Comparison of ENCODE assay signal across 8 mouse cellular contexts in the genomic region with DNA sequence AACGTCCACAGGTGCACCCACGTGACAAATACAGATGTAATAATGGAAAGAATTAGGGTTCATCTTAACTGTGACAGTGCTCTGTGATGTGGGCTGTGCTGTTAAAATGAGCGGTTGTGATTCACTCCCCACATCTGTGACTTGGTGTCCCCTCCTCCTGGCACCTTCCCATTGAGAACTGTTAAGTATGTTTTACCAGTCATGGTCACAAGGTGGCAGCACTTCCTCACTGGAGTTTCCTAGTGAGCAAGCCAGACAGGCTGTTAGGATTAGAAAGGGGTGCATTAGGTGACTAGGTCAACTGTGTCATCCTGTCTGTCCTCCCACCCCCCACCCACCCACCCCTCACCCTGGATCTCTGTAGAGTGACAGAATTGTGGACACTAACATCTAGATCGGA. TPM values are rescaled to one million over a fixed set of nuclear protein-coding genes. Genes with fewer than 3 reads are reported as not detected.
DNase-seq lines count a peak whose midpoint lies in the region; ATAC-seq lines count a peak whose summit lies in the region.

No protein-coding gene starts in this region.

- WGBS in heart, embryonic 12.5 days: 32% methylated on average over 4 of the region's 4 CpGs
- 34% methylated on average over 4 of the region's 4 CpGs for WGBS in midbrain, embryonic 16.5 days

- H3K9me3 ChIP-seq in heart, embryonic 12.5 days (replicated peaks): no peaks in the 10 kb centered on the region
- H3K9me3 ChIP-seq in midbrain, embryonic 16.5 days (replicated peaks; ENCODE audit: control insufficient read depth, low read length, poor library complexity, severe bottlenecking): no peaks in the 10 kb centered on the region

- no peaks in the 10 kb centered on the region for H3K4me1 ChIP-seq in heart, embryonic 12.5 days (replicated peaks)
- no peaks in the 10 kb centered on the region for H3K4me1 ChIP-seq in midbrain, embryonic 16.5 days (ENCODE audit: control insufficient read depth, insufficient read depth, low read length)

- no peak overlapping the region for H3K4me2 ChIP-seq in heart, embryonic 12.5 days
- no peak overlapping the region for H3K4me2 ChIP-seq in midbrain, embryonic 16.5 days (ENCODE audit: low read length)

- peaks cover 26% of the 10 kb centered on the region for H3K27me3 ChIP-seq in heart, embryonic 12.5 days (replicated peaks)
- H3K27me3 ChIP-seq in midbrain, embryonic 16.5 days (ENCODE audit: control insufficient read depth, insufficient read depth, low read depth, low read length): no peaks in the 10 kb centered on the region

- no peak for ATAC-seq in heart, embryonic 12.5 days (ENCODE audit: insufficient number of reproducible peaks, low FRiP score)
- ATAC-seq in midbrain, embryonic 16.5 days: peak; percentile 67

- intact Hi-C loops in left cerebral cortex, postnatal 4 days (cut with DNase I): loop anchor here (5.0 kb wide), 1 partner anchor 173 kb away; no protein-coding TSS in a partner anchor

- H3K27ac ChIP-seq in heart, embryonic 12.5 days (ENCODE audit: poor library complexity, severe bottlenecking): no peak overlapping the region
- no peak overlapping the region for H3K27ac ChIP-seq in midbrain, embryonic 16.5 days (ENCODE audit: low read length)

- no peaks in the 10 kb centered on the region for H3K36me3 ChIP-seq in heart, embryonic 12.5 days
- H3K36me3 ChIP-seq in midbrain, embryonic 16.5 days (ENCODE audit: control insufficient read depth, insufficient read depth, low read length): no peaks in the 10 kb centered on the region

- H3K4me3 ChIP-seq in heart, embryonic 12.5 days: no peak overlapping the region
- H3K4me3 ChIP-seq in midbrain, embryonic 16.5 days (ENCODE audit: low read depth, low read length): no peak overlapping the region

- H3K9ac ChIP-seq in heart, embryonic 12.5 days: no peak overlapping the region
- no peak overlapping the region for H3K9ac ChIP-seq in midbrain, embryonic 16.5 days (ENCODE audit: low read depth, low read length)

- DNase-seq in heart, adult 11 months: peak; percentile 93
- DNase-seq in cerebellum, adult 9-11 months: peak; percentile 59
- peak; percentile 67 to 79 for DNase-seq in frontal cortex, postnatal 25 days (ENCODE audit: low spot score in 2 of 2)
- peak; percentile 84 for DNase-seq in kidney, adult 18-20 months
- DNase-seq in left cerebral cortex, postnatal 4 days: peak; percentile 81
- peak; percentile 73 to 82 for DNase-seq in spleen, postnatal 36 days (ENCODE audit: low spot score in 2 of 2)

RNA-seq across cellular contexts. Expression of gene Cxcl17, which starts 11.7 kb away (rescaled TPM):
- not detected in 2 replicates for polyA plus RNA-seq in heart, embryonic 12.5 days (2016; fragmentation: Nextera tagmentation; extraction: Ambion mirVana)
- total RNA-seq in left cerebral cortex, postnatal 4 days (2021): not detected
- polyA plus RNA-seq in midbrain, embryonic 16.5 days (2015; fragmentation: Nextera tagmentation; extraction: Ambion mirVana): 0.48 and 1.0 TPM in 2 replicates

RNA-seq across cellular contexts. Expression of gene Lipe, which starts 25.9 kb away (rescaled TPM):
- 4.1 and 5.9 TPM in 2 replicates for polyA plus RNA-seq in heart, embryonic 12.5 days (2016; fragmentation: Nextera tagmentation; extraction: Ambion mirVana)
- 1 to 10 TPM; 8.3 to 9.0 TPM for total RNA-seq in left cerebral cortex, postnatal 4 days (2021)
- 9.8 and 12.5 TPM in 2 replicates for polyA plus RNA-seq in midbrain, embryonic 16.5 days (2015; fragmentation: Nextera tagmentation; extraction: Ambion mirVana)

RNA-seq across cellular contexts. Expression of gene Ceacam1, which starts 53.0 kb away (rescaled TPM):
- 2.1 and 2.4 TPM in 2 replicates for polyA plus RNA-seq in heart, embryonic 12.5 days (2016; fragmentation: Nextera tagmentation; extraction: Ambion mirVana)
- 1 to 10 TPM in 1 of 2 experiments, under 1 TPM in 1; 0.70 to 1.0 TPM for total RNA-seq in left cerebral cortex, postnatal 4 days (2021)
- 0.42 and 0.87 TPM in 2 replicates for polyA plus RNA-seq in midbrain, embryonic 16.5 days (2015; fragmentation: Nextera tagmentation; extraction: Ambion mirVana)

RNA-seq across cellular contexts. Expression of gene Cnfn, which starts 54.9 kb away (rescaled TPM):
- not detected in 2 replicates for polyA plus RNA-seq in heart, embryonic 12.5 days (2016; fragmentation: Nextera tagmentation; extraction: Ambion mirVana)
- total RNA-seq in left cerebral cortex, postnatal 4 days (2021): not detected
- not detected in 2 replicates for polyA plus RNA-seq in midbrain, embryonic 16.5 days (2015; fragmentation: Nextera tagmentation; extraction: Ambion mirVana)
